Comparison of ENCODE assay signal across 8 mouse cellular contexts in genomic region chr16:44172297-44173154, GRCm38 (mm10). TPM values are rescaled to one million over a fixed set of nuclear protein-coding genes. Genes with fewer than 3 reads are reported as not detected.
DNase-seq lines count a peak whose midpoint lies in the region; ATAC-seq lines count a peak whose summit lies in the region.

No protein-coding gene starts in this region.

- peak; percentile 99 for DNase-seq in adrenal gland, adult (ENCODE audit: inconsistent age in 2 of 2, low spot score in 1 of 2)
- peak; percentile 99 for DNase-seq in embryo, embryonic 10.5 days (ENCODE audit: low spot score)
- peak; percentile 99 for DNase-seq in gastrocnemius, postnatal 14 days
- peak; percentile 98 to 100 for DNase-seq in left cerebral cortex, postnatal 10 days (ENCODE audit: extremely low spot score in 1 of 2, low spot score in 2 of 2)
- DNase-seq in right cerebral cortex, postnatal 25 days, result peak; percentile 99
- peak; percentile 98 to 99 for DNase-seq in urinary bladder, postnatal 4 days (ENCODE audit: low spot score in 2 of 2)

- intact Hi-C loops in gastrocnemius, postnatal 14 days (cut with DNase I; ENCODE audit: low total_unique reads), result no loop called here
- intact Hi-C loops in left cerebral cortex, postnatal 10 days (cut with DNase I), result no loop called here

- ATAC-seq in inflammation-experienced regulatory T-cells, adult 6 months, result peak; percentile 97
- ATAC-seq in megakaryocyte-erythroid progenitor cell, adult 5-6 weeks (replicated peaks; ENCODE audit: low FRiP score, low TSS enrichment, poor library complexity, severe bottlenecking), result peak; percentile 94

RNA-seq across cellular contexts. Expression of gene Usf3, which starts 0.5 kb away (rescaled TPM):
- total RNA-seq in gastrocnemius, postnatal 14 days (2021), result 10 to 100 TPM; 27.7 to 34.3 TPM
- polyA plus RNA-seq in inflammation-experienced regulatory T-cells, adult 6 months (2017; shearing (Covaris generic)), result 1 to 10 TPM; 3.2 to 6.5 (median 5.5) TPM
- total RNA-seq in left cerebral cortex, postnatal 10 days (2021), result 10 to 100 TPM; 32.6 to 33.5 TPM
- total RNA-seq in megakaryocyte-erythroid progenitor cell, adult 5-6 weeks (2014; fragmentation: Nextera tagmentation), result 41.1 and 42.8 TPM in 2 replicates
- 17.2 and 17.8 TPM in 2 replicates for total RNA-seq in megakaryocyte-erythroid progenitor cell, adult 5-6 weeks (2017)

RNA-seq across cellular contexts. Expression of gene Naa50, which starts 32.9 kb away (rescaled TPM):
- 100 to 1,000 TPM; 175 to 187 TPM for total RNA-seq in gastrocnemius, postnatal 14 days (2021)
- polyA plus RNA-seq in inflammation-experienced regulatory T-cells, adult 6 months (2017; shearing (Covaris generic)), result 10 to 100 TPM; 22.5 to 49.0 (median 24.8) TPM
- total RNA-seq in left cerebral cortex, postnatal 10 days (2021), result 10 to 100 TPM; 53.9 to 55.2 TPM
- 116 and 124 TPM in 2 replicates for total RNA-seq in megakaryocyte-erythroid progenitor cell, adult 5-6 weeks (2014; fragmentation: Nextera tagmentation)
- 153 and 162 TPM in 2 replicates for total RNA-seq in megakaryocyte-erythroid progenitor cell, adult 5-6 weeks (2017)

RNA-seq across cellular contexts. Expression of gene Atp6v1a, which starts 33.0 kb away (rescaled TPM):
- total RNA-seq in gastrocnemius, postnatal 14 days (2021), result 10 to 100 TPM; 27.0 to 31.6 TPM
- polyA plus RNA-seq in inflammation-experienced regulatory T-cells, adult 6 months (2017; shearing (Covaris generic)), result 10 to 100 TPM; 31.2 to 43.0 (median 36.4) TPM
- total RNA-seq in left cerebral cortex, postnatal 10 days (2021), result 100 to 1,000 TPM; 413 to 416 TPM
- 20.8 and 28.8 TPM in 2 replicates for total RNA-seq in megakaryocyte-erythroid progenitor cell, adult 5-6 weeks (2014; fragmentation: Nextera tagmentation)
- total RNA-seq in megakaryocyte-erythroid progenitor cell, adult 5-6 weeks (2017), result 50.4 and 76.9 TPM in 2 replicates

Comparison
In these comparisons a context has a peak if more than half of its experiments do, and no peak if none do; other contexts are left out.
1. Peak in every context shown above with its lines: DNase-seq and ATAC-seq.
2. RNA of gene Atp6v1a, which starts 33.0 kb away (total RNA-seq): 413 to 416 TPM in left cerebral cortex, postnatal 10 days; 20.8 to 76.9 TPM in megakaryocyte-erythroid progenitor cell, adult 5-6 weeks and 27.0 to 31.6 TPM in gastrocnemius, postnatal 14 days; every median in the first group is over 4 times any median in the second.